Mouse (Mus musculus): ENCODE measurements at regions not wholly inside any gene's neighbourhood (a gene's known extent, or its start where the extent isn't known, plus 50 kb on each side); places are given as distances from the start of the nearest gene placed in this dataset.

DNA sequence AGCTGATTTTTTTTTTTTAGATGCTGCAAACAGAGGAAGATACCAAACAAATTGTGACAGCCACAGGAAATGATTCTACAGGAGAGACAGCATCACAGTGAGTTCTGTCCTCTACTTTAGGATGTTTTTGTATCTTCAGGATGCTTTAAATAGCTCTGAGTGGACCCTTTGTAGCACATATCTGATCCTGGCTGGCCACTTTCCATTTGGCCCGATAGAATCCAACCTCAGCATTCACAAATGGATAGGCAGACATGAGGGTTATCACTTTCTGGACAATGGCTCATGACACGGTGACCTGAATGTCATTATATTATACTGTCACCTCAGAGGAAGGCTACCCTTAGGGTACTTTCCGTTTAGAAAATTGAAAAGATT, 379.3 kb downstream of the Gm10295 start:
- intact Hi-C loops (cut with DNase I), result no loop called here

DNA sequence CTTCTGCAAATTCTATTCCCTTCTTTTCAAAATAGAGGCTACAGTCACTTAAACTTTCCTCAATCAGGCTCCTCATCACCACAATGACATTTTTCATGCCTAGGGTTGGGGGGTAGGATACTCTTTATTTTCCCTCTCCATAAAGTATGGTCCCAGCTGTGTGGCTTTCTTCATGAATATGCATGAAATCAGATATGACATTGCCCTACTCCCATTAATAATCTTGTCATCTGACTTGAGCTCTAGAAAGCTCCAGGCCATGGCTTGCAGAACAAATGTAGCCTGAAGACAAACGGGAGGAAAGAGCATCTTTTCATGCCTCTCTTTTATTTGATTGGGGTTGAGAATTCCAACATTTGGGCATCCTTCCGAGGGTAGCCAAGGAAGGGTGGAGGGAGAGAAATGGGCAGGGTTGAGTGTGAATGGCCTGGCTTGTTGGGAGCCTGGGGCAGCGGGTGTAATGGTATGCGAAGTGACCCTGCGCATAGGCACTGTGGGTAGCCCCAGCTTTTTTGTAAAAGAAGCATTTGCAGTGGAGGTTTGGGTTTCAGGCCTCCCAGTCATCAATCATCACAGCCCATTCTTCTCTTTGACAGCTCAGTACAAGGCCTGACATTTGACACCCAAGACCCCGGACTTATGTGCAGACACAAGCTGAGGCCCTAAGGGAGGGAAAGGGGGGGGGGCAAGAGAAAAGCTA, 379.8 kb downstream of the Gm10295 start:
- intact Hi-C loops (cut with DNase I), result no loop called here

DNA sequence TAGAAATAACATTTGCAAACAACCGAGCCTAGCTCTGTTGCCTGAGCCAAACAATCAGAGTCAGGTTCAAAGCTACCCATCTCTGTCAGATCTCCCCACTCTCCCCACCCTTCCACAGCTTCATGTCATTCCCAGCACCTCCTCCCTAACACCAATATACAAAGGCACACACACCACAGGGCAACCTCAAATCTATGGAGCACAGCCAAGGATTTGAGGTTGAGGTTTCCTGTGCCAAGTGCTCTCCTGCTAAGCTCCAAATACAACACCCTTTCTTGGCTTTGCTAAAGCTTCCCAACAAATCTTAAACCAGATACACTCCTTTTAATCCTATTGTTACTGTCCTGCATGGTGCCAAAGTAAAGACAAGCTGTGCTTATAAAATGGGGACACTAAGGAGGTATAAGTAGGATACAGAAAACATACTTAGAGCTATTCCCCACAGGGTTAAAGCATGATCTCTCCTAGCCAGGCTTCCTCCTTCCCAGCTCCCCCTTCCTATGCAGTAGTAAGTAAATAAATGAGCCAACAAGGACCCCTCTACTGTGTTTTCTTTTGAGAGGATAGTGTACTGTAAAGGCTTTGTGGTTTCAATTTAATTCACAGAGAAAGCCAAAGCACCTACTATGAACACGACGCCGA, 398.8 kb downstream of the Gm10295 start:
- intact Hi-C loops (cut with DNase I), result no loop called here

DNA sequence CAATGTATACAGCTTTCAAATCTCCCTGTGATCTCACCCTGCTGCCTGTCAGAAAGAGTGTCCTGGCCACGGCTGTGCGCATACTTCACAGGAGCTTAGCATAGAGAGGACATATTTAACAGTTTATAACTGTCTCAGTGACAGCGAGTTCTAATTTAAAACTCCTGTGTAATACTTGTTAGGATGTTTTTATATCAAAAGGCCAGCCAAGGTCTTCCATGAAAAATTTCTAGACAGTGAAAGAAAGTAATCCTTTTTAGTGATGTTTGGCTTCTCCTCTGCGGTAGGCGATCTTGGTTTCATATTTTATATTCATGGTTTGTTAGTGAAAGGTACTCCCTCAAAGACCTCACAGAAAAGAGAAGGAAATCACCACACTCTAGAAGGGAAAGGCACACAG, 403.0 kb downstream of the Gm10295 start:
- intact Hi-C loops (cut with DNase I), result no loop called here

DNA sequence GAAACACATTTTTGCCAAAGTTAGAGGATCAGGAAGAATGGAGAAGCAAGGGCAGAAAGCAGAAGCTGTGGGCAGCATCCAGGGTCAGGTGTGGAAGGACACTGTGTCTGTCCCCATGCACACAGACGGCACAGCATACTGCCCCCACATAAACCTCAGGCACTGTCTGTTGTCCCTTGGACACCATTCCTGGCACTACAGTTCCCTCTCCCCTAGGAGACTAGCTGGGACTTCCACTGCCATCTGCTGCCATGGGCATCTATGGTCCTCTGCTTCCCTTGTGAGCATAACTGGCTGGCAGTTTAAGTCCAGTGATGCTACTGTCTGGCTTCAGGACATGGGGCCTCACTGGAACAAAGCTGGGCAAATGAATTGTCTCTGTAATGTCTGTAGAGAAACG, 405.0 kb downstream of the Gm10295 start:
- intact Hi-C loops (cut with DNase I), result no loop called here

DNA sequence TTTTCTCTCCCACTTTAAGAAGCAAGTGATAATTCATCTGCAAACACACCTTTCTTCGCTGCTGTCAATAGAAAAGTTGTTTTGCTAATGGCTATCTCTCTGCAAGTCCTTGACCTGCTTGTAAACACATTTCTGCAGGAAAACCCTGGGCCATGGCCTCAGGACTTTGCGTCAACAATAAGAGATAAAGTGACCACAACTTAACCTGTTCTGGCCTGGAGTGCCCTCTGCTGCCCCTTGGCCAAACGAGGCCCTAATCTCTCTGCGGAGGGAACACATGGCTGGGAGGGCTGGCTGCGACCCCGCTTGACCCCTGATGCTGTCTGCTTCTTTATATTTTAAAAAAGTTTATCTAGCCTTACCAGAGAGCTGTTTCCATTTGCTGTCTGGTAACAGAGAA, 420.4 kb downstream of the Gm10295 start:
- intact Hi-C loops (cut with DNase I), result no loop called here

DNA sequence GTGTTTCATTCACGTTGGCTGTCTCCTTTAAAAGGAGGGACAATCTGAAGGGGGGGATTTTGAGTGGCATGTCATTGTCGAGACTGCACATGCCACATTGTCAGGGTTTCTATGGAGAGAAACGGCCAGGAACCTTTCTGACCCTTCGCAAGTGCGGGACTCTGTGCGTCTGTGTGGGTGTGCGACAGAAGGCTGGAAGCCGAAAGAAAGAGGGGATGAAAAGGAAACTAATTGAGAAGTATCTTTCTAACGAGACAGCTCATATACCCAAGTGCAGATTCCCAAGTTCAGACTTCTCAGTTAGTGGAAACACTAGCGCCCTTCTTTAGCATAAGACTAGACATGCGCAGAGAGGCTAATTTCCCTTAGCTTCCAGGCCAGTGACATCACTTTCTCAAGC, 421.4 kb downstream of the Gm10295 start:
- intact Hi-C loops (cut with DNase I), result no loop called here

DNA sequence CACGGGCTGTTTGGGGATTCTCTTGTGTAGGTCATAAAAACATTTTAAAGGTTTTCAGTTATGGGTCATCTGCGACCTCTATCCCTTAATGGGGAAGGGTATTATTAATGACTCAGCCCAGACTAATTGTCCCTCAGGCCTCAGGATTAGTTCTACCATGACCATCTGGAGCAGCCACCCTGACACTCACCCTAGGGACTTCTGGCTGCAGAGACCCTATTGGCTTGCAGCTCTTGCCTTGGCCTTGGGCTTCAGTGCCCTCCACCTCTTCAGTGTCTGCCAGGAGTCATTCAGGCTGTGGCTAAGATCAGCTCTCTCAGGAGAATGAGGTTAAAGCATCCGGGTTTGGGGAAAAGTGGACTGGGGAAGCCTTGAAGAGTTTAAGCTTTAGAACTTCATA, 423.3 kb downstream of the Gm10295 start:
- intact Hi-C loops (cut with DNase I), result no loop called here

DNA sequence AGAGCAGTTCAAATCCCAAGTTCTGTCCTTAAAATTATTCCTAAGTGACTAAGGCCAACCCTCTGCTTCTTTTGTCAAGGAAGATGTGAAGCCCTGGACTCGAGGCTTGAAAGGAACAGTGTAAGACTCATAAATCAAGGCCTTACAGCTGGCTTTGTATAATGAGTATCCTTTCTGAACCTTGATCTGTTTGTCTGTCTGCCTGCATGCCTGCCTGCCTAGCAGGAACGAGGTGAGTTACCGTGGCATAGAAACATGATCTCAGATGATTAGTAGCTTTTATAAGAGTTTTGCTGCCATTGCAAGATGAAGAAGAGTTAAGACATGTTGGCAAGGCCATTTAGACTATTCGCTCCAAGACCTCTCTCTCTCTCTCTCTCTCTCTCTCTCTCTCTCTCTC, 434.3 kb downstream of the Gm10295 start:
- intact Hi-C loops (cut with DNase I), result no loop called here

DNA sequence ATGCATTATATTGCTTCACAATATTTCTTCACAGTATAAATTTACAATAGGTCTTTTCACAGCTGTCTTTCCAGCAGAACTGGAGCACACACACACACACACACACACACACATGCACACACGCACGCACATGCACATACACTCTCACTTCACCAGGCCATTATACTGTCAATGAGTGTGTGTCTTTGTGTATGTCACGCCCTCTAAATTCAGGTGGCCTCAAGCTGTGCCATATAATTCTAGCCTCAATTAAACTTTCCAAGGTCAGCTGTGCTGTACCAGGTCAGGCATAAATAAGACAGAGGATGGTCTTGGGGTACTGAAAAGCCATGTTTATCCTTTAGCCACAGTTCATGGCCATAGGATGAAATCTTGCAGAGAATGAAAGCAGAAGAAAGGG, 442.4 kb downstream of the Gm10295 start:
- intact Hi-C loops (cut with DNase I), result no loop called here

DNA sequence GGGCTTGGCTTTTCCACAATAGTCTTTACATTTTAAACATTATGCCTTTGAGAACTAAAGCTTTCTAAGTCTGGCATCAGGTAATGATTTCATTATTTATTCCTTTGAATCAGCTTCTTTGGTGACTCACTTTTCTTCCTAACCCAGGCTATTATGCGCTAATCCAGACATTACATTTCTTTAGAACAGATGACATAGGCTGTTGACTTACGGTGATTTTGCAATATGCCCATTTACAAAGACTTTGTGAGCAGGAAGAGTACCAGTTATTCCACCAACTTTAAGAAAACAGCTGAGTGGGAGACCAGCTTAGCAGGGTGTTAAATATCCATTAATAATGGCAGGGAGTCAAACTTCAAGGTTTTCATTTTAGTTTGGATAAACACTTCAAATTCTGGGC, 459.6 kb downstream of the Gm10295 start:
- intact Hi-C loops (cut with DNase I), result no loop called here

DNA sequence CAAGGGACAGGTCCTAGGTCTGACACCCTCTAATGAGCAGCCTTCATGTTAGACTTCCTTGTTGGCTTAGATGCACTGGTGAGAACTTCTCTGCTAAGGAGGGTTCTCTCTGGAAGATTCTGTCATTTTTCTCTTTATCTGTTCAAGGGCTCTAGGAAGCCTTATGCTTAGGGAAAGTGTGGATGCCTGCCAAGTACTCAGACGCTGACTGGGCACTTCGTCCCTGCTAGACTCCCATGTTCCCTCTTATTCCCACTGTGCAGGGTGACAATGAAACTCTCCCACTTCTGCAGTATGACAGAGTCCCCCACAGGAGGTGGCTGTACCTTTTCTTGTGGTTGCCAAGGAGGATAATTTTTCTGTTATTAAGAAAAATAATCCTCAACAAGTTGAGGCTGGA, 470.8 kb downstream of the Gm10295 start:
- intact Hi-C loops (cut with DNase I), result no loop called here

DNA sequence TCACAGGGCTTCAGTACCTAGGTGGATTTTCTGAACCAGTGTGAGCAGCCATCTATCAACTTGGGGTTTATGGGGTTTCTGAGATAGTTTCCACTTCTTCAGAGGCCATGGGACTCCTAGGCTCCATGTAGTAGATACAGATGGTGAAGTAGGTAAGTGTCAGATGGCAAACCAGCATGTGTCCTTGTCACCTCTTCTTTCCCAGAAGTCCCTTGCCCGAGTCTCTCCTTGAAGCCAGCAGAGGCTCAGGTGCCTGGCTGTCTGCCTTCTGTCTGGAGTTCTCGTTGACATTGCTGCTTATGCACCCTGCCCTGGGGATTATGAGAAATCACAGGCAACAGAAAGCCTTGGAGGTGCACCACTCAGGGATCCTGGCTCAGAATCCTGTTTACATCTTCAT, 476.9 kb downstream of the Gm10295 start:
- intact Hi-C loops (cut with DNase I), result no loop called here

DNA sequence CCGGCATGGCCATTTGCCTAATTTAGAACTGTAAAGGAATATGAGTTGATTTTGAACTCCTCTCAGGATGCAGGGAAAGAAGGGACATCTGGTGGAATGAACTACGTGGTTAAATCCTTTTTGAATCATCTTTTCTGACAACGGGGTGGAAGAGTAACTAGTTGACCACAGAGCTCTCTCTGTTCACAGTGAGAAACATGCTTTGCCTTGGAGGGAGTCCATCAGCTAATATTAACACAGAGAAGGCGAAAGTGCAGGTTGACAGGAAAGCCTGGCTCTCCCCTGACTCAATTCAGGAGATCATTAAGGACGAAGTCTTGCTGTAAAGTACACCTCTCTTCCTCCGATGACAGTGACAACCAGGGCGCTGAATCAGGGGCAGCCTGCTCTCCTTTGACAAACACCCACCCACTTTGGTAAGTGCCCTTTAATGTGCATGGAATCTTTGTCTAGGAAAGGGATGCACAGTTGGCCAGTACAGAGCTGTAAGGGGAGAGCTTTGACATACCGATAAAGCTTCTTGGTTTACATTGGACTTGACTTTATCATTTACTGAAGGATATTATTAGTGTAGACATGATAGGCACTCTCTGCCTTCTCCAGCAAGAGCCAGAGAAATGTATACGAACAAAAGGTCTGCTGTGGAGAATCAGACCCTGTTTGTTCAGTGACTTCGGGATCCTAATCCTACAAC, 480.3 kb downstream of the Gm10295 start:
- intact Hi-C loops (cut with DNase I), result no loop called here

DNA sequence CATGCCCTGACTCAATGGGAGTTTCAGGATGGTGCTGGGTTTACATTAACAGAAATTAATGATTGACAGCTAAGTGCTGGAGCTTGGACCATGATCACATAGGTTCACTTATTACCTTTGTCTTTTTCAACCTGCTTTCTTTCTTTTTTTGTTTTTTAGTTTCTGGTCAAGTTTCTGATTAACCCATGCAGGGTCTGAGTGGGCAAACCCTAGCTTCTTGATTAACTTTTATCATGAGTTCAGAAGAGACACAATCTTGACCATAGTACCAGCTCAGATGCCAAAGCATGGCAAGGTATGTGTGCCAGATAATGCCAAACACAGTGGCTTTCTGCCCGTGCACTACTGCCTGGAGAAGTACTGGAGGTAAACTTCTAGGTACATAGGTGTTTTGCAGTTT, 482.2 kb downstream of the Gm10295 start:
- intact Hi-C loops (cut with DNase I), result no loop called here

DNA sequence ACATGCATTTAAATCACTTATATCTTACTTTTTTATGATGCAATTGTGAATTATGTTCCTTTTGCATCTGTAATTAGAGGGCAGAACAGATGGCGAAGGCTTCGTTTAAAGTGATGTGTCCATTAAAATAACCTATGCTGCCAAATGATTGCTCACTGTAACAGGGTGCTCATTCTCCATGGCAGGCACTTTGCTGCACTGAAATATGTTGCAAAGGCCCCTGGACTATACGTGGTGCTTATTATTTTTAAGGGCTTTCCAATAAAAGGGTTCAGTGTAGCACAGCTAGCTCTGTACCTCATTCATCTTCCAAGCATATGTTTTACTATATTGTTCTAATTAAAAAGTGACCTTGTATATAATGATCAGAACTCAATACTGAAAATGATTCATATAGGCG, 491.3 kb downstream of the Gm10295 start:
- intact Hi-C loops (cut with DNase I), result no loop called here

DNA sequence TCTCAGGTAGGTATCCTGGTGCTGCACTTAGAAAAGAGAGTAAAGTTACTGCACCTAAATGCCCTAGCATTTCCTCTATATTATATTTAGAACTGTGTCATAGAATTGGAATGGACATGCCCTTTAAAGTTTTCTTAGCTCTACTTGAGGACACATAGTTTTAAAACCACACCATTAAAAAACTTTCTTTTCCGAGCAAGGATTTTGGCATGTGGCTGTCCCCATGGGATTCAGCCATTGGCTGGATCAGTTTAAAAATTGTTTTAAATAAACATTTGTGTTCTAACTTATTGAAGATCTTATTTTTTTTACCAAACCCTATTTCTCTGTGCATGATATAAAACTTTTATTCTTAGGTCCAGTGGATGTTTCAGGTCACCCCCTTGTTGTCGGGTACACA, 484.2 kb upstream of the Nr2f2 start:
- intact Hi-C loops (cut with DNase I), result no loop called here

DNA sequence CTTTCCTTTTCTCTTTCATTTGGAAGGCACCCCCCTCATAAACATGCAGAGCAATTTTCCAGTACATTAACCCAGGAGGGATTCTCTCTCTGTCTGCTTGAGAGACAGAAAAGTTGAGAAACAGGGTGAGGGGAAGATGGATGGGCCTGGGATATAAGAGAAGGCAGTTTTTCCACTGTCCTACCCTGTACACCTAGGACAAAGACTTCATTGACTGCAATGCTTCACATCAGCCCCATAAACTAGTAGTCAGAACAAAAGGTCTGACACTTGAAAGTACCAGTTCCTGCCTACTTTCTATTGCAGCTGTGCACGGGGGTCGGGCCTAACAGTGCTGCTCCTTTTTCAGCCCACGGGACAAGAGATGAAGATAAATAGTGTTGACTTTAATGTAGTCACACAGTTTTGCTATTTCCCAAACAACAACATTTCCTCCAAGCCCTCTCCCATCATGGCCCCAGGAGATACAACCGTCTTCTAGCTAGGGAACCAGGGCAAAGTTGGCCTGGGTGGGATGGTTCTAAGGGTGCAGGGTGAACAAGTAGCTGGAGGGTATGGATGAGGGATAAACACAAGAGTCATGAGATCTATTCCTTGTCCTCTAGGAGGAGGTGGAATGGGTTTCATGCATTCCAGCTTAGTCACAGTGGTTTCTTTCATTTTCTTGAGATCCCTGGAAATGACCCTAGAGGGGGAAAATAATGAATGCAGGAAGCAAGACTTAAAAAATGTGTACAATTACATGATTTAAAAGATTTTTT, 481.7 kb upstream of the Nr2f2 start:
- intact Hi-C loops (cut with DNase I), result no loop called here

DNA sequence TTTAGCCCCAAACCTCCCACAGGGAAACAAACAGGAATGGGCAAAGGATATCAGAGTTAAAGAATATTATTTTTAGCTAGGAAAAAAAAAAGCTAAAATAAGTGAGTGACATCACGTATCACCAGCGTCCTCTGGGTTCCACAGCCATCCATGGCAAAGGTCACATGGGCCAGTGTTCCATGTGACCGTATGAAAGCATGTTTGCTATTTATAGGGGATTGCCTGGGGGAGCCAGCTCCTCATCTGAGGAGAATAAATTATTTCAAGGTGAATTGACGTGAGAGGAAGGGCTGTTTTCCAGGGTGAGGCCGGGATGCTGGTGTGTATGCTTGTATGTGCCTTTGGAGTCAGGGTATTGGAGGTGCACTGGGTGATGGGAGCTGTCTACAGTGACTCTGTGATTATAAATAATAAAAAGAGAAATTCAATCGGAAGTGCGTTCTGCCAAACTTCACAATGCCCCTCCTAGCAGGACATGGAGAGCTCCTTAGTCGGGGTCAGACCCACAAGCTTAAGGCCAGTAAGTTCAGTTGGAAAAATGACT, 481.0 kb upstream of the Nr2f2 start:
- intact Hi-C loops (cut with DNase I), result no loop called here

DNA sequence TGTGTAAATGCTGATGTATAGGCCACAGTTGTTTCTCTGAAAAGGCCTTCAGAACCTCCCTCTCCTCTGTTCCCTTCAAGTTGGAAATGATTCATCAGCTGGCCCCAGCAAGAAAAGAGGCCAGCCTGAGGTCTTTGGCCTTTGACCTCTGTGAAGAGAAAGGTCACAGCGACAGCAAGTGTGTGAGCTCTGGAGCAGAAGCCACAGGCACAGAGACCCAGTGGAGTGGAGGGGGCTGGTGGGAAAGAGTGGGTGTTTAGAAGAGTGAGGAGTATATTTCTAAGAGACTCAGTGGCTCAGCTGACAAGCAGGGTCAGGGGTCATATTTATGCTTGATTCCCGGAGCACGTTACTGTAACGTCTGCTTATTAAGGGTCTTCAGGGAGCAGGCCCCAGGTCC, 479.5 kb upstream of the Nr2f2 start:
- intact Hi-C loops (cut with DNase I), result no loop called here

DNA sequence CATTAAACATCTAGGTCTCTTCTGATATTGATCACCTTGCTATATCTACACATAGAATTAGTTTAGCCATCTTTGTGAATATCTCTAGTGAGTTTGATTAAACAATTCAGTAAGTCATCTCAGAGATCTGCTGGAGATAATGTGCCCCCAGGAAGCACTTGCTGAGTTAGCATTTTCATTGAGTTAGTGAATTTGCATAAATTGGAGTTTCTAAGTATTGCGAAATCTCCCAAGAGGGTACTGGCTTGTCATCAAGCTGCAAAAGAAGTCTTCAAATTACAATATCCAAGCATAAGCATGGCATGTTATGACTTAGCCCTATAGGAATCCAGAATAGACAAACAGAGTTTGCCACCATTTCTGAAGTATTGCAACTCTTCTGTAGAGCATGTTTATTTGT, 473.6 kb upstream of the Nr2f2 start:
- intact Hi-C loops (cut with DNase I), result no loop called here

DNA sequence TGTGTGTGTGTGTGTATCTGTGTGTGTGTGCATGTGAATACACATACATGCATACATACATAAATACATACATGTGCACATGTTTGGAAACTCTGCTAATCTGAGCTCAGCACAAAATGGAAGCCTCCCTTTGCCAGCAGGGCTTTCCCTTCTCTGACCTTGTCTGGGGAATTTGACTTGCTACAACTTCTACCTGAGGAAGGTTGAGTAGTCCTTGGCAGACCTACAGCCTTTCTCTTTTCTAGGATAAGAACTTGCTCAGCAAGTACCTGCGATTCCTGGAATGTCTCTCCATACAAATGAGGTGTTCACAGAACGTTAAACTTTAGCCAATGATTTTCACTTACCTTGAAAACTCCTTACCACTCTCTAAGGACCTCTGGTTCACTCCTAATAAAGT, 472.7 kb upstream of the Nr2f2 start:
- intact Hi-C loops (cut with DNase I), result no loop called here

Measured in adrenal gland (tissue).